Mouse (Mus musculus) stomach, postnatal 0 days (tissue): Measurements from ENCODE around the gene Glyctk. TPM values are rescaled to one million over a fixed set of nuclear protein-coding genes. Genes with fewer than 3 reads are reported as not detected.

Experiments
- ATAC-seq: fragments of 200-750 bp; cut with Nextera tagmentation; 2 replicates; pipeline ENCODE4 v1.8.0; 2017; ENCODE audit not compliant: low FRiP score, low TSS enrichment
- DNase-seq: peaks from one replicate; pipeline ENCODE4 v3.0.0-alpha.2; 2016; ENCODE audit warnings: low spot score
- H3K27ac ChIP-seq: fragments of 300-500 bp; sonication (generic); replicated peaks from 2 replicates; pipeline ENCODE4 v1.5.1; 2014; ENCODE audit warnings: mild to moderate bottlenecking, control low read depth
- H3K27me3 ChIP-seq: fragments of 300-500 bp; sonication (generic); 2 replicates; pipeline ENCODE4 v1.6.1; 2014; ENCODE audit warnings: low read length; ENCODE audit not compliant: control insufficient read depth, insufficient read depth
- H3K36me3 ChIP-seq: fragments of 300-500 bp; sonication (generic); 2 replicates; pipeline ENCODE4 v1.6.1; 2014; ENCODE audit warnings: low read length, mixed read lengths; ENCODE audit not compliant: control insufficient read depth, insufficient read depth
- H3K4me1 ChIP-seq: fragments of 300-500 bp; sonication (generic); replicated peaks from 2 replicates; pipeline ENCODE4 v1.6.1; 2014; ENCODE audit warnings: antibody characterized with exemption; ENCODE audit not compliant: control insufficient read depth, insufficient read depth
- H3K4me2 ChIP-seq: fragments of 300-500 bp; sonication (generic); replicated peaks from 2 replicates; pipeline ENCODE4 v1.6.1; 2014; ENCODE audit warnings: low read depth, mild to moderate bottlenecking, control low read depth, moderate library complexity
- H3K4me3 ChIP-seq: fragments of 300-500 bp; sonication (generic); 2 replicates; pipeline ENCODE4 v1.5.1; 2014; ENCODE audit warnings: low read depth, low read length, control low read depth
- H3K9ac ChIP-seq: fragments of 300-500 bp; sonication (generic); 2 replicates; pipeline ENCODE4 v1.6.1; 2014; ENCODE audit warnings: mild to moderate bottlenecking, low read length, control low read depth, mixed read lengths
- H3K9me3 ChIP-seq: fragments of 300-500 bp; sonication (generic); 2 replicates; pipeline ENCODE4 v1.6.1; 2016; ENCODE audit warnings: low read length; ENCODE audit not compliant: control insufficient read depth
- CTCF ChIP-seq: IDR thresholded peaks from 2 replicates; pipeline ENCODE4 v1.5.1; 2016; ENCODE audit warnings: antibody characterized with exemption, low read depth, mild to moderate bottlenecking, moderate library complexity
- EP300 ChIP-seq: optimal IDR thresholded peaks from 2 replicates; pipeline ENCODE3; 2016; ENCODE audit warnings: antibody characterized with exemption
- WGBS: fragments of 180-500 bp; shearing (Covaris S2); extraction: QIAGEN DNeasy Blood & Tissue Kit; methylation state at CpG from one replicate; pipeline ENCODE4 v1.1.7; 2014; 5-methylcytosine and 5-hydroxymethylcytosine counted together
- polyA plus RNA-seq: library from polyadenylated mRNA; unstranded; fragments of >200 nt; fragmentation: Nextera tagmentation; extraction: Ambion mirVana; gene quantifications from 2 replicates; pipeline ENCODE4 v1.2.1, GENCODE M21; 2015

Glyctk gene
- 0.70 and 0.75 TPM in 2 replicates for polyA plus RNA-seq

DNA sequence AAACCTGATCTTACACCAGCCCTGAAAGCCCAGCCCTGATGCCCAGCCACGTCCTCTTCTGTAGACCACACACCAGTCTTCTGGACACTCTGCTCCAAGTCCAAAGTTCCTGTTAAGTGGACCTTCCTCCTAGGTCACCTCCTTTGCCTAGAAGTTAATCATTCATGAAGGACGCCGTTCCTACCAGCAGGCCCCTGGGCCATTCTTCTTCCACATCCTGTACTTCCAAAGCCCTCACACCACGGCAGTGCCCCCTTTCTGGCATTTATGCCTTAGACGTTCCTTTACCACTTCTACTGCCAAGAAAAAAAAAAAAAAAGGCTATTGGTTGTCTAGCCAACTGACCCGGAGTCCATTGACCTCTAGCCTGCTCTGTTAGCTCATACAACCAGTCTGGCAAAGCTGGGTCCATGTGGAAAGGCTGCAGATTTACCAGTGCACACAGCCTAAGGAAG is at the start of gene Glyctk:
Glyctk (minus strand) TSS at position 102 of the 455 bp plus-strand sequence.
- DNase-seq (no peak), ATAC-seq (peak; percentile 27; the same call in 1 of the 2 replicates)
- 69% methylated on average over 6 of the region's 6 CpGs for WGBS
- Histone ChIP-seq H3K27ac (no peak within 1 kb of the TSS), H3K4me3 (no peak within 1 kb of the TSS), H3K27me3 (no peaks in the 10 kb centered on the region), H3K9ac (no peak within 1 kb of the TSS), H3K4me1 (no peaks in the 10 kb centered on the region), H3K9me3 (no peaks in the 10 kb centered on the region), H3K4me2 (no peak within 1 kb of the TSS), H3K36me3 (no peaks in the 10 kb centered on the region)
- TF ChIP-seq CTCF (no peak), EP300 (no peak)

- TF ChIP-seq EP300 (no peak), CTCF (no peak)
- Histone ChIP-seq H3K27me3 (no peaks in the 10 kb centered on the region), H3K36me3 (no peaks in the 10 kb centered on the region; the same call in 1 of the 2 replicates), H3K4me1 (0 out of 2 replicates have a peak, but pooled peaks cover 5% of the 10 kb centered on the region), H3K9ac (no peak overlapping the region), H3K4me2 (no peak overlapping the region), H3K27ac (no peak overlapping the region), H3K4me3 (no peak overlapping the region), H3K9me3 (no peaks in the 10 kb centered on the region)
- WGBS = 78% methylated on average over 2 of the region's 2 CpGs
- no peak for DNase-seq
- no peak for ATAC-seq
Measured at GRCm38 (mm10) chr9:106206515-106206914, 48.6 kb upstream of the Glyctk start.

GRCm38 (mm10) chr9:106205713-106206290 is 47.9 kb upstream of the Glyctk start:
- TF ChIP-seq EP300 (no peak), CTCF (no peak)
- H3K9me3 ChIP-seq = no peaks in the 10 kb centered on the region
- WGBS = 78% methylated on average over 7 of the region's 7 CpGs
- H3K4me3 ChIP-seq = no peak overlapping the region
- no peaks in the 10 kb centered on the region for H3K27me3 ChIP-seq
- no peak overlapping the region for H3K9ac ChIP-seq
- no peak for ATAC-seq
- 0 out of 2 replicates have a peak, but pooled peaks cover 5% of the 10 kb centered on the region for H3K4me1 ChIP-seq
- H3K4me2 ChIP-seq = no peak overlapping the region
- no peaks in the 10 kb centered on the region; the same call in 1 of the 2 replicates for H3K36me3 ChIP-seq
- no peak for DNase-seq
- no peak overlapping the region for H3K27ac ChIP-seq

DNA sequence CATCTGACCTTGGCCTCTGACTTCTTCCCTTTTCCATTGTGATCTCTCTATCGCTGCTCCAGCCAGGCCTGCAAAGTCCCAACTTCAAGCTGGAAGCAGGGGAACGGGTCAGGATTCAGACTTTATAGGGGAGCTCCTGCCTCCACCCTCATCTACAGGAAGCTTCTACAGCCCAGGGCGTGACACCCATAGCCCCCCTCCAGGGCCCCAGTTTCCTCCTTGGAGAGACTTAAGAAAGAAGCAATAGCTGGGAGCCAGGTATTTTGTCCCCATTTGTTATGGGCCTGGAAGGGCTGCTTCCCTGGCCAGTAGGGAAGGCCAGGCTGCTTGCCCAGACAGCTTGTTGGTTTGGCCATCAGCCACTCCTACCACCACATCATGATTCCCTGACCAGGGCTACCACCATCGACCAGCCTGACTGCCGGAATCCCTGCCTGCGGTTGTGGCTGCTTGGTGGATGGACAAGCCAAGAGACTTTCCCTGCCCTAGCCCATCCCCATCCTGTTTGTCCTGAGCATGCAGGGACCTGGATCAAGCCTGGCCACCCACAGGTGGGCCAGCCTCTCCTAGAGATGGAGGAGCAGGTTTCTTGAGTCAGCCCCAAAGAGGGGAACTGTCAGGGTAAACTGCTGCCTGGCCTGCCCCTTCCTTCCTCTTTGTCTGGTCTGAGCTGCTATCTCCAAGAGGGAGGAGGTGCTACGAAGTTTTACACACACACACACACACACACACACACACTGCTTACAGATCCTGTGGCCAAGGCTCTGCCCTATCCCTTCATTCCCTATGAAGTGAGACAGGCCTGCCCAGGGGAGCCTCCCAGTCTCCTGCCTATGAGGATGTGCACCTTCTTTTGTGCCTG is 46.3 kb upstream of the Glyctk start:
- Histone ChIP-seq H3K27me3 (no peaks in the 10 kb centered on the region), H3K9me3 (no peaks in the 10 kb centered on the region), H3K4me1 (0 out of 2 replicates have a peak, but pooled peaks cover 5% of the 10 kb centered on the region), H3K9ac (0 out of 2 replicates have a peak overlapping the region, but pooled peaks have one; percentile 18), H3K4me2 (peak overlapping the region; percentile 60), H3K27ac (peak overlapping the region; percentile 30; the same call in 1 of the 2 replicates), H3K4me3 (no peak overlapping the region), H3K36me3 (no peaks in the 10 kb centered on the region; the same call in 1 of the 2 replicates)
- ATAC-seq = no peak
- WGBS = 61% methylated on average over 7 of the region's 7 CpGs
- no peak for DNase-seq
- TF ChIP-seq EP300 (no peak), CTCF (no peak)

GRCm38 (mm10) chr9:106202819-106203636 is 45.1 kb upstream of the Glyctk start, which contains the start of gene Twf2:
Gene Twf2 (plus strand): TSS chr9:106203108.
- Histone ChIP-seq H3K36me3 (no peaks in the 10 kb centered on the region), H3K4me1 (0 out of 2 replicates have a peak, but pooled peaks cover 5% of the 10 kb centered on the region), H3K27ac (peak within 1 kb of the TSS; percentile 65), H3K27me3 (no peaks in the 10 kb centered on the region), H3K9ac (peak within 1 kb of the TSS; percentile 70), H3K4me3 (peak within 1 kb of the TSS; percentile 46), H3K9me3 (no peaks in the 10 kb centered on the region), H3K4me2 (peak within 1 kb of the TSS; percentile 60)
- peak; percentile 94 for ATAC-seq
- under 1% methylated on average over 60 of the region's 61 CpGs for WGBS
- TF ChIP-seq CTCF (no peak), EP300 (no peak)
- peak; percentile 92 for DNase-seq
